Mouse (Mus musculus) urinary bladder, adult 18-20 months (tissue): ENCODE data around the gene Tmem63b.
A peak's percentile ranks its signal among the peaks of the same experiment; 100 is the strongest.

Experiments
- DNase-seq, 2 experiments: peaks; one replicate each; pipeline ENCODE4 v3.0.0; 2022; ENCODE audit warnings: low spot score in 2 of 2, mixed read lengths in 2 of 2

Tmem63b gene

GRCm38 (mm10) chr17:45686716-45687115 is at the start of gene Tmem63b:
Gene Tmem63b, minus strand, starts transcription at chr17:45686905.
- DNase-seq: no peak

GRCm38 (mm10) chr17:45735382-45736310 is 48.9 kb upstream of the Tmem63b start:
- peak; percentile 69 to 70 for DNase-seq

- peak in 1 of 2 experiments; percentile 28 for DNase-seq
These were observed 48.2 kb upstream of the Tmem63b start for GRCm38 (mm10) chr17:45734881-45735280.

- no peak for DNase-seq
These were observed 47.6 kb upstream of the Tmem63b start for GRCm38 (mm10) chr17:45734333-45734732.

GRCm38 (mm10) chr17:45733735-45734301 is 47.1 kb upstream of the Tmem63b start, which contains the start of gene 1600014C23Rik:
Gene 1600014C23Rik, minus strand, starts transcription at chr17:45733844.
- peak in 1 of 2 experiments; percentile 48 for DNase-seq

GRCm38 (mm10) chr17:45733038-45733734 is 46.5 kb upstream of the Tmem63b start:
- no peak for DNase-seq

- peak; percentile 70 to 87 for DNase-seq
These were observed 44.6 kb upstream of the Tmem63b start for GRCm38 (mm10) chr17:45731172-45731864.

GRCm38 (mm10) chr17:45730696-45731095 is 44.0 kb upstream of the Tmem63b start:
- DNase-seq: peak in 1 of 2 experiments; percentile 30

GRCm38 (mm10) chr17:45729387-45729786 is 42.7 kb upstream of the Tmem63b start:
- no peak for DNase-seq

GRCm38 (mm10) chr17:45727983-45728723 is 41.4 kb upstream of the Tmem63b start:
- DNase-seq: no peak

- DNase-seq: no peak
These were observed 40.8 kb upstream of the Tmem63b start for GRCm38 (mm10) chr17:45727481-45727880.

GRCm38 (mm10) chr17:45726249-45726648 is 39.5 kb upstream of the Tmem63b start:
- peak; percentile 55 to 66 for DNase-seq

GRCm38 (mm10) chr17:45724574-45724921 is 37.8 kb upstream of the Tmem63b start:
- DNase-seq: no peak

- DNase-seq: peak; percentile 65 to 78
These were observed 37.2 kb upstream of the Tmem63b start for GRCm38 (mm10) chr17:45723732-45724573.

GRCm38 (mm10) chr17:45718323-45718722 is 31.6 kb upstream of the Tmem63b start:
- peak in 1 of 2 experiments; percentile 64 for DNase-seq

- DNase-seq: no peak
These were observed 24.8 kb upstream of the Tmem63b start for GRCm38 (mm10) chr17:45711525-45711924.

- DNase-seq: no peak
These were observed 23.7 kb upstream of the Tmem63b start for GRCm38 (mm10) chr17:45710407-45710806.

- DNase-seq: no peak
These were observed 23.1 kb upstream of the Tmem63b start for GRCm38 (mm10) chr17:45709829-45710228.

- DNase-seq: no peak
These were observed 21.5 kb upstream of the Tmem63b start for GRCm38 (mm10) chr17:45708179-45708578.

- no peak for DNase-seq
These were observed 20.7 kb upstream of the Tmem63b start for GRCm38 (mm10) chr17:45707376-45707775.
